Comparison of ENCODE assay signal across 10 mouse cellular contexts in genomic region chrX:157730622-157731341, GRCm38 (mm10). TPM values are rescaled to one million over a fixed set of nuclear protein-coding genes. Genes with fewer than 3 reads are reported as not detected.
DNase-seq lines count a peak whose midpoint lies in the region; ATAC-seq and TF ChIP-seq lines count a peak whose summit lies in the region.
"Had no signal": no experiment of that assay in that cellular context is flagged by ENCODE, and none has a peak within 500 bp of the region (broad histone marks: within the 10 kb centered on the region; RNA-seq: fewer than 3 reads in every experiment).

No protein-coding gene starts in this region.

- H3K36me3 ChIP-seq in forebrain, postnatal 0 days (ENCODE audit: insufficient read depth): no peaks in the 10 kb centered on the region
- H3K36me3 ChIP-seq: liver, embryonic 13.5 days had no signal

- intact Hi-C loops in left cerebral cortex, postnatal 10 days (cut with DNase I): loop anchor here (5.0 kb wide), 1 partner anchor 317 kb away; no protein-coding TSS in a partner anchor

- no peak overlapping the region for H3K4me3 ChIP-seq in forebrain, postnatal 0 days (ENCODE audit: low read depth, low read length)
- H3K4me3 ChIP-seq: liver, embryonic 13.5 days had no signal

- H3K27me3 ChIP-seq in forebrain, postnatal 0 days (ENCODE audit: insufficient read depth, low read length): no peaks in the 10 kb centered on the region
- H3K27me3 ChIP-seq: liver, embryonic 13.5 days had no signal

- H3K9me3 ChIP-seq in forebrain, postnatal 0 days (ENCODE audit: low read length): no peaks in the 10 kb centered on the region
- H3K9me3 ChIP-seq: liver, embryonic 13.5 days had no signal

- no peak overlapping the region for H3K9ac ChIP-seq in forebrain, postnatal 0 days
- H3K9ac ChIP-seq: liver, embryonic 13.5 days had no signal

- 0 out of 2 replicates have a peak, but pooled peaks cover 5% of the 10 kb centered on the region for H3K4me1 ChIP-seq in forebrain, postnatal 0 days (ENCODE audit: insufficient read depth)
- H3K4me1 ChIP-seq: liver, embryonic 13.5 days had no signal

- peak; percentile 54 for ATAC-seq in forebrain, postnatal 0 days

- H3K27ac ChIP-seq in forebrain, postnatal 0 days (ENCODE audit: low read depth, low read length): no peak overlapping the region
- H3K27ac ChIP-seq: liver, embryonic 13.5 days had no signal

- no peak for TF ChIP-seq CTCF in forebrain, postnatal 0 days (IDR thresholded peaks at IDR 0.05; ENCODE audit: low read depth)

- no peak overlapping the region for H3K4me2 ChIP-seq in forebrain, postnatal 0 days (ENCODE audit: low read depth)
- H3K4me2 ChIP-seq: liver, embryonic 13.5 days had no signal

- peak; percentile 30 to 53 for DNase-seq in layer of hippocampus, adult 18-20 months (ENCODE audit: low spot score in 2 of 2)
- DNase-seq in layer of hippocampus, postnatal 25 days (ENCODE audit: extremely low spot score in 1 of 2, low spot score in 1 of 2): no peak
- peak; percentile 26 for DNase-seq in forebrain, postnatal 0 days
- peak; percentile 7 to 17 for DNase-seq in left cerebral cortex, postnatal 10 days (ENCODE audit: extremely low spot score in 1 of 2, low spot score in 2 of 2)
- DNase-seq in right cerebral cortex, postnatal 36 days (ENCODE audit: low spot score in 2 of 2): peak; percentile 19 to 56
- no peak for DNase-seq in liver
- no peak for DNase-seq in kidney, adult 18-20 months
- no peak for DNase-seq in thymus, postnatal 14 days
- DNase-seq: adrenal gland, adult 8-10 months; liver, embryonic 13.5 days had no signal

- WGBS in forebrain, postnatal 0 days: 37% methylated on average over 7 of the region's 7 CpGs

RNA-seq across cellular contexts. Expression of gene Smpx, which starts 32.1 kb away (rescaled TPM):
- total RNA-seq in layer of hippocampus, adult 18-20 months (2021): not detected
- not detected for total RNA-seq in layer of hippocampus, postnatal 25 days (2021)
- total RNA-seq in forebrain, postnatal 0 days (2014; rRNA removed): 0.15 TPM in 1 of 2 replicates, not detected in the other
- polyA plus RNA-seq in forebrain, postnatal 0 days (2015; fragmentation: Nextera tagmentation; extraction: Ambion mirVana): not detected in 2 replicates
- not detected for total RNA-seq in left cerebral cortex, postnatal 10 days (2021)

Comparison
In these comparisons a context has a peak if more than half of its experiments do, and no peak if none do; other contexts are left out.
1. DNase-seq: peak in layer of hippocampus, adult 18-20 months (2 of 2), forebrain, postnatal 0 days (single experiment), left cerebral cortex, postnatal 10 days (2 of 2) and right cerebral cortex, postnatal 36 days (2 of 2); none in layer of hippocampus, postnatal 25 days (0 of 2), liver (single experiment), kidney, adult 18-20 months (single experiment) and thymus, postnatal 14 days (single experiment).